Mouse (Mus musculus) cerebellum, adult 2 months (tissue): ENCODE measurements around the gene Ssc5d.

Source experiments
- CTCF ChIP-seq: fragments of 200-500 bp; IDR thresholded peaks from 2 replicates; pipeline ENCODE4 v1.5.1; 2011; ENCODE audit warnings: low read depth, mild to moderate bottlenecking, control low read depth, low read length, moderate library complexity, borderline replicate concordance; ENCODE audit not compliant: insufficient read depth
- POLR2A ChIP-seq: fragments of 200-500 bp; IDR thresholded peaks from 2 replicates; pipeline ENCODE4 v1.6.1; 2011; ENCODE audit warnings: low read length, control low read depth, borderline replicate concordance; ENCODE audit not compliant: insufficient read depth

DNA sequence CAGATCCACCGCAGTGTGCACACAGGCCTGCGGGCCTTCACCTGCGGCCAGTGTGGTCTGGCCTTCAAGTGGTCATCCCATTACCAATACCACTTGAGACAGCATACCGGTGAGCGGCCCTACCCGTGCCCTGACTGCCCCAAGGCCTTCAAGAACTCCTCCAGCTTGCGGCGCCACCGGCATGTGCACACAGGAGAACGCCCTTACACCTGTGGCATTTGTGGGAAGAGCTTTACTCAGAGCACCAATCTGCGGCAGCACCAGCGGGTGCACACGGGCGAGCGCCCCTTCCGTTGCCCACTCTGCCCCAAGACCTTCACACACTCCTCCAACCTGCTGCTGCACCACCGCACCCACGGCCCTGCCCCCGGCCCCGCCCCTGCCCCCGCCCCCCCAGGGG, 6.5 kb upstream of the Ssc5d start:
- TF ChIP-seq CTCF (no peak), POLR2A (no peak)
